Mouse (Mus musculus): ENCODE measurements around the gene Orm2.
A peak's percentile ranks its signal among the peaks of the same experiment; 100 is the strongest.

Orm2 gene

DNA sequence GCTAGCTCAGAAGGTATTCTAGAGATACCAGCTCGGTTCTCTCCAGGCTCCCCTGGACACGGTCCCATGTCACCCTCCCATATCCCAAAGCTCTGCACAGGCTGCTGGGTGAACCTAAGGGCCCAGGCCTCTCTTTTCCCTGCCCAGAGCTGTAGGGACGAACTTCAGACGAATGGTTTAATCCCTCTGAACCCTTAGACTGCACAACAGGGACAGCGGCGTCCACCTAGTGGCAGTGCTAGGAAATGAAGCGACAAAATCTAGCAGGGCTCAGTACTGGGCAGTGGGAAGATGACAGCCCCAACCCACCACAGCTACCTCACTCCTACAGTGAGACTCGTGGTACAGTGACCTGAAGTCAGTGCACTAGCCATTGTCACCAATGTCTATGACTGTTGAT, 46.4 kb downstream of the Orm2 start:
- DNase-seq, result peak; percentile 52 to 59

GRCm38 (mm10) chr4:63409317-63409907, 47.2 kb downstream of the Orm2 start:
- DNase-seq, result no peak

DNA sequence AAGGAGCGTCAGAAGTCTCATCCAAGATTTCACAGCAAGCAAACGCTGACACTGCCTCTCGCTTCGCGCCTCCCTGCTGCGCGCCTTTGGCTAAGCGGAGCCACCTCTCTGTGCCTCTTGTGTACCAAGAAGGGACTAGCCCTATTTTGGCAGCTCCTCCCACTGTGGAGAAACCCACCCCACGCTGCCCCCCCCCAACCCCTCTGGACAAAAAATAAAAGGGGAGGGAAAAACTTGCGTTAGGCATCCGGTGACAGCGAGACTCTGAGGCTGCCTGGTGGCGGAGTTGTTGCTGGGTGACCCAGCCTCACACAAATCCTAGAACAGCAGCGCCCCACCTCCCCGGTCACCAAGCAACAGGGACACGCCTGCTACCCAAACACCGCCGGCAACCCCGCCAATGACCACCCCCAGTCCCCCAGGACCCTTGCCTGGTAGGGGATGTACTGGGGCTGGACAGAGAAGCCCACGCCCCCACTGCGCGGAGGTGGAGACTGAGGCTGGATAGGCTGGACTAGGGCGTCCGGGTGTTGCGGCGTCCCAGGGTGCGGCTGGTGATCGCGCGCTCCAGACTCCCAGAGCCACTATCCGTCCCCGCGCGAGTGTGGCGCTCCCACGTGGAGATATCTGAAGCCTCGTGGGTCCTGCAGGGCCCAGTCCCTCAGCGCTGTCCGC, 47.8 kb downstream of the Orm2 start:
- peak; percentile 37 to 58 for DNase-seq

DNA sequence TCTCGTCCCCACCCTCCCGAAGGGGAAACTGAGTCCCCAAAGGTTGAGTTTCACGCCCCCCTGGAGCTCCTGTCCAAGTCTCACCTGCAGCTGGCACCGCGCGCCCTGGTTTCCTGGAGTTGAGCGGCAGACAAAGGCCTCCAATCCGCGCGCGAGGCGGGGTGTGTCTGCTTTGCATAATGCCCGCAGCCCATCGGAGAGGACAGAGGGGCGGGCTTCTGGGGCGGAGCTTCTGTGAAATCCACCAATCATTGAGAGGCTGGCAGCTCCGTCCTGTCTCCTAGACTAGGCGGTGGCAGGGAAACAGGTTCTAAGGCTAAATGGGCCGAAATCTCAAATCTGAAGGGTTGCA, 48.3 kb downstream of the Orm2 start:
- peak; percentile 96 for DNase-seq

- no peak for DNase-seq
These were observed 49.0 kb downstream of the Orm2 start for GRCm38 (mm10) chr4:63411222-63411621.

DNA sequence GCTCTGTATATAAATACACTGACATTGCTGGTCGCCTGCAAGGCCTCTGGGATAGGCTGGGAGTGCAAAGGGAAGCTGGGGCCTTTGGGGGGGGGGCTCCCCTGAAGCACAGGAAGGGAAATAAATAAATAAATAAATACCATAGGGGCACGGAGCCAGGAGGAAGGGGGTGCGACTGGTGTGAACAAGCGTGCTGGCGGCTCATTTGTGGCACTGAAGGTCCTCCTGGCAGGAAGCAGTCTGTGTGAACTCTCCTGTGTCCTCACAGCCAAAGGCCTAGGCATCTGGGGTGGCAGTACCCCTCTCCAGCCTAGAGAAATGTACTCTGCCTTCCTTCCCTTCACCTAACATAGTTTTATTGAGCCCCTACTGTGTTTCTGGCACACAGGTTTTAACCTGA, 52.7 kb downstream of the Orm2 start:
- DNase-seq, result peak in 1 of 2 experiments; percentile 42
